Mouse (Mus musculus): ENCODE results near the gene Swsap1.

Gene Swsap1

GRCm38 (mm10) chr9:21955570-21956281 lies at the start of gene Swsap1:
Gene Swsap1 (plus strand): TSS chr9:21955755.
- DNase-seq = peak; percentile 97

DNA sequence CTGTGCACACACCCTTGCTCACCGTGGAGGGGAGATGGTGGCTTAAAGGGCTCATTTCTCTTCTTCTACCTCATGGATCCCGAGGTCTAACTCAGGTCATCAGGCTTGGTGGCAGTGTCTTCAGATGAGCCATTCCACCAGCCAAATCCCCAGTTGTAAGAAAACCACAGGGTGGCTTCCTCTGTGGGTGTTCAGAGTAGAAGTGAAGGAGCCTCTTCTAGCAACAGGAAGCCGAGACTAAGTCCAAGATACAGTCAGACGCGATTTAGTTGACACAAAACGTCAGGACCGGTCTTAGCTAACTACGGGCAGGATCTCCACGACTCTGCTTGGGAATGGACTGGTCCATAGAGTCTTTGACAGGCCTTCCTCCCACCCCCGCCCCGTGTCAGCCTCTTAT lies 47.3 kb upstream of the Swsap1 start:
- no peak for DNase-seq

GRCm38 (mm10) chr9:21909474-21910223 lies 45.9 kb upstream of the Swsap1 start:
- no peak for DNase-seq

DNA sequence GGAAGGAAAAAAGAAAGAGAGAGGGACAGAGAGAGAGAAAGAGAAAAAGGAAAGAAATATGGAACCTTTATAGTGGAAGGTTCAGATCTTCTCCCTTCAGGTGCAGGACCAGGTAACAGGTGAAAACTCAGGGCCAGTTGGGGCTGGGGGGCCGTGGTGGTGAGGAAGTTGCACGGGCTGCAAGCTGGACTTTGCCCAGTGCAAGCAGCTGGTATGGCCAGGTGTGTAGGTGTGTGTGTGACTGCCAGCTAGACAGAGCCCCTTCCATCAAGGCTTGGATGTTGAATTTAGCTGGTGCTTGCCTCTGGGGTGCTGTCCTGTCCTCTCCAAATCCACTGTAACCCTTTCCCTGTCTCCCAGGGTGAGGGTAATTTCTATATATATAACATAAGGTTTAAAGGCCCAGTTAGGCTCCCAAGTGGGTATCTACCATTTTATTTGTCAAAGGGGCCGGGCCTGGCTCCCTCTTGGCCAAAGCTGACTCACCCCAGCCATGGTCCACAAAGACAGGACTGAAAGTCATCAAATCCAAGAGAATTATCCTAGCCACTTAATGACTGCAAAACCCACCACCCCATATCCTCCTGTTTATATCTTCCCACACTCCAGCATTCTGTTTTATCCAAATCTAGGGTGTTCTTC lies 38.6 kb upstream of the Swsap1 start:
- no peak for DNase-seq

- peak; percentile 73 for DNase-seq
Measured at GRCm38 (mm10) chr9:21917493-21918034, 38.0 kb upstream of the Swsap1 start.

DNA sequence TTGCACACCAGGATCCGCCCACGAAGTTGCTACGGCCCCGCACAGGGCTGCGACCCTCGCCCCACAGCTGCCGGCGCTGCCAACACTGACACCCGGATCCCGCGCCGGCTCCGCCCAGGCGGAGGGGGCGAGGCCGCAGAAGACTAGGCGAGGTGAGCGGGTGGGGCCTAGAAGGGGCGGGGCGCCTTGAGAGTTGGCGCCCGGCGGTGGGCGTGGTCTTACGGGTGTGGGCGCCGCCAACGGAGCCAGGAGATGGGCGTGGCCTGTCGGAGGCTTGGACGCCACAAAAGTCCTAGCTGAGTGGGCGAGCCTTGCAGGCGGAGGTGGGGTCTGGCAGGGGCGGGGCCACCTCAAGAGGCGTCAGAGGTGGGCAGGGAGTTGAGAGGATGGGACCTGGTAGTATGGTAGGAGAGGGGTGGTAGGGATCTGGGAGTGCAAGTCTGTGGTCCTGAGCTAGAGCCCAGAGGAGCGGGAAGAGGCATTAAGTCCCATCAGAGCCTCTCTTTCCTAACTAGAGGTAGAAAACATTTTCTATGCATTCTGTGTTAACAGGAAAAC lies 37.4 kb upstream of the Swsap1 start, which contains the start of gene Rab3d:
Rab3d (minus strand) TSS at position 158 of the 558 bp plus-strand sequence.
- DNase-seq = peak; percentile 89

DNA sequence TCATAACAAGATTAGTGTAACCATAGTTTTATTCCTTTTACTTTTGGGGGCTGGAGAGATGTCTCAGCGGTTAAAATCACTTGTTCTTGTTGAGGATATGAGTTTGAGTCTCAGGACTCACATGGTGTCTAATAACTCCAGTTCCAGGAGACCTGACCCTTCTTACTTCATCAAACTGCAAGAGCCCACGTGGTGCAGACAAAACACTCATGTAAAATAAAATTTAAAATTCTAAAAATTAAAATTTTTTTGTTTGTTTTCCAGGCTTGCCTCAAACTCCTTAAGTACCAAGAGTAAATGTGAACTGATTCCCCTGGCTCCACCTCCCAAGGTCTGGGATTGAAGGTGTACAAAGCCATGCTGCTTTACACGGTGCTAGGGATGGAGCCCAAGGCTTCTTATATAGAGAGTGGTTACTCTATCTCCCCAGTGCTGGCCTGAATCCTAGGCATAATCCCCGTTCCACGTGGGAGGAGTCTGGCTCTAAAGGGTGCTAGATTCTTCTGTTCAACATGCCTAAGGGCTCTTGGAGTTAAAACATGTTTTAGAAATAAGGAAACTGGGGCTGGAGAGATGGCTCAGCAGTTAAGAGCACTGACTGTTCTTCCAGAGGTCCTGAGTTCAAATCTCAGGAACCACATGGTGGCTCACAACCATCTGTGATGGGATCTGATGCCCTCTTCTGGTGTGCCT lies 36.7 kb upstream of the Swsap1 start:
- no peak for DNase-seq

- no peak for DNase-seq
Measured at GRCm38 (mm10) chr9:21923036-21923435, 32.5 kb upstream of the Swsap1 start.

DNA sequence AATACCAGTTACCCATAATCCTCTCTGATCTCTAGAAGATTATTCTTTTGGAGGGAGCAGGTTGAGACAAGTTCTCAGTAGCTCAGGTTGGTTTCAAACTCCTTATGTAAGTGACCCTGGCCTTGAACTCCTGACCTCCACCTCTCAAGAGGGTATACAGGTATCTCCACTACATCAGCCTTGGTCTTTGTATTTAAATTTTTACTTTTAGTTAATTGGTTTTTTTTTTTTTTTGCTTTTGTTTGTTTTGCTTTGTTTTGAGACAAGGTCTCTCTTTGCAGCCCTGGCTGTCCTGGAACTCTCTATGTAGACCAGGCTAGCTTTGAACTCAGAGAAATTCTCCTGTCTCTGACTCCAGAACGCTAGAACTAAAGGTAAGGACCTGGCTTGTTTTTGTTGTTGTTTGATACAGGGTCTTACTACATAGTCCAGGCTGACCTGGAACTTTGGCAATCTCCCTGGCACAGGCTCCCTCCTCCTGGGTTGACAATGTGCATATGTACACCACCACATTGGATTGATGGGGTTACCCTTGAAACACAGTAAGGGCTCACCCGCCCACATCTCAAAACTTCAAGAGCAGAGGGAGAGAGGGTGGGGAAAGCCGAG lies 32.0 kb upstream of the Swsap1 start:
- DNase-seq = no peak

DNA sequence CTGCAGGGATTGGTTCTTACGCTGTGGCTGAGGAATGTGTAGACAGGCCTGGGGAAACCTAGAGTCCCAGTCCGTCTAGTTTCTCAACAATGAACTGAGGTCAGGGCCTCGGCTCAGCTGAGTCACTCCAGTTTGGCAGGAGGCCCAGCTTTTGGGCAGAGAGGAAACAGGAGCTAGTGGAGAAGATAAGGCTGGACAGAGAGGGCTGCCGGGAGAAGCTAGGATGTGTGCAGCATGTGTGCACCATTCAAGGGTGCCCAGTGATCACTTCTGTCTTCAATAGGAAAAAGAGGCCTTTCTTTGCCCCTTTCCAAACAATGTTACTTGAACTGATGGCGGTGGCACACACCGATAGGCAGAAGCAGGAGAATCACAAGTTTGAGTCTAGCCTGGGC lies 31.5 kb upstream of the Swsap1 start:
- no peak for DNase-seq

DNA sequence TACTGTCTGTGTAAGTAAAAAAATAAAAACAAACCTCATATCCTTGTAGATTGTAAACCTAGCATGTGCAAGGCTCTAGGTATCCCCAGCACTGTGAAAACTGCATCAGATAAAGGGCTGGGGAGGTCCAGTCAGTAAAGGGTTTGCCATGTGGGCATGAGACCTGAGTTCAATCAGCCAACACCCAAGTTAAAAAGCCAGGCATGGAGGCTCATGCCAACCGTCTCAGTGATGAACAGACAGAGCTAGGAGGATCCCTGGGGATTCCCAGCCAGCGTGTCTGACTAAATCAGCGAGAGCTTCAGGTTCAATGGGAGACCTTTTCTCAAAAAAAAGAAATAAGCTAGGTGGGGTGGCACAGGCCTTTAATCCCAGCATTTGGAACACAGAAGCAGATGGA lies 30.5 kb upstream of the Swsap1 start:
- no peak for DNase-seq

DNA sequence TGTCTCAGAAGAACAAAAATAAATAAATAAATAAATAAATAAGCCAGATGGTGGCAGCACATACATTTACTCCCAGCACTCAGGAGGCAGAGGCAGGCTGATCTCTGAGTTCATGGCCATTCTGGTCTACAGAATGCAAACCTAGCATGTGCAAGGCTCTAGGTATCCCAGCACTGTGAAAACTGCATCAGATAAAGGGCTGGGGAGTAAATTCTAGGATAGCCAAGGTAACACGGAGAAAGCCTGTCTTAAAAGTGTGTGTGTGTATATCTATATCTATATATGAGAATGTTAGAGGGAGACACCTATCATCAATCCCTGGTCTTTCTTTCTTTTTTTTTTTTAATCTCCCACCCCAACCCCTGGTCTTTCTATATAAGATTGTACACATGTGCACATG lies 30.0 kb upstream of the Swsap1 start:
- no peak for DNase-seq

DNA sequence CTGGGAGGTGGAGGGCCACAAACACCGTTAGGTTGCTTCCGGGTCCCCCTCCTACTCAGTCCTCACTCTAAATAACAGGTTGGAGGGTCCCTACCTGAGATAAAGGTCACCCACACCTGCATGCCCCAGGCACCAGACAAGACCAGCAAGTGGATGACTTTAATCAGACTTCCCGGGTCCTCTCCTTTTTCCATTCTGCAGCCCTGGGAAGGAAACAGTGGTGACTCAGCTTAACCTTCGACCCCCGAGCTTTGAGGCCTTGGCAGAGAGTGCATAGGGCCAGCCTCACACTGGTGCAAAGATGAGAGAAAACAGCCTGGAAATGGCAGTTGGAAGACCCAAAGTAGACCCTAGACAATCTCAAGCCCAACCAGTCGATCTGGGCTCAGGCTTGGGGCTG lies 29.4 kb upstream of the Swsap1 start:
- no peak for DNase-seq

DNA sequence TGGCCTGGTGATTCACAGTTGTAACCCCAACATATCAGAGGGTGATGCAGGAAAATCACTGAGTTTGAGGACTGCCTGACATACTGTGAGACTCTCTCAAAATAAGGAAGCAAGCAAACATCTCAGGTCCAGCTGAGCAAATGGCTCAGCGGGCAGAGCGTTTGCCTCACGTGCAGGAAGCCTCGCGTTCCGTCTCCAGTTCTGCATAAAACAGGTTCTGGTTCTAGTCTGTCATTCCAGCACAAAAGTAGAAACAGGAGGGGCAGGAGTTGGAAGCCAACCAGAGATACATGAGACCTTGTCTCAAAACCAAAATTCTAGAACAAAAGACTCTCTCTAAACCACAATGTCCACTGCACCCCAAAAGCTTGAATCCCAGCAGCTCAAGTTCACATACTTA lies 28.8 kb upstream of the Swsap1 start:
- DNase-seq = no peak

DNA sequence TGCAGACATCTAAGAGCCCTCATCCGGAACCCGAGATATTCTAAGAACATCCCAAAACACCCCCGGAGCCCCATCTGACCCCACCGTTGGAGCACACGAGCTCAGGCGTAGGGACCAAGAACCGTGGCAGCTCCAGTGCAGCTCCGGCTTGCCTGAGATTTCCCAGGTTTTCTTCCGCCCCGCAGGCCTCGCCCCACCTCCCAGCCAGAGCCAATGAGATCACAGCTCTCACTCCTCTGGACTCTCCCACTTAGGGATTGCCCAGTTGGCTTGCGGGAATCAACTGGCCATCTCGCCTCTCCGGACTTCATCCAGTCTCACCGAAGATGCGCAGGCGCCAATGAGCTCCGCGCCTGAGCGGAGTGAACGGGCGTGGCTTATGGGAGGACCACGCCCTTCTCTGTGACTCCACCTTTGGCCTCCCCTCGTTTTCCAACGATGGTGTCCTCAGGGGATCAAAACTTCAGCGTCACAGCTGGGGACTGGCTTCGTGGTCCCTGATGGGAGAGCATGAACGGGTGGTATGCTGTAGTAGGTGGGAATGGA lies 28.3 kb upstream of the Swsap1 start, which contains the start of the genes Ccdc159 and Tmem205:
Ccdc159 (plus strand) TSS at position 264 of the 546 bp plus-strand sequence.
Tmem205 (minus strand) TSS at position 349 of the 546 bp plus-strand sequence.
- DNase-seq = peak; percentile 83

DNA sequence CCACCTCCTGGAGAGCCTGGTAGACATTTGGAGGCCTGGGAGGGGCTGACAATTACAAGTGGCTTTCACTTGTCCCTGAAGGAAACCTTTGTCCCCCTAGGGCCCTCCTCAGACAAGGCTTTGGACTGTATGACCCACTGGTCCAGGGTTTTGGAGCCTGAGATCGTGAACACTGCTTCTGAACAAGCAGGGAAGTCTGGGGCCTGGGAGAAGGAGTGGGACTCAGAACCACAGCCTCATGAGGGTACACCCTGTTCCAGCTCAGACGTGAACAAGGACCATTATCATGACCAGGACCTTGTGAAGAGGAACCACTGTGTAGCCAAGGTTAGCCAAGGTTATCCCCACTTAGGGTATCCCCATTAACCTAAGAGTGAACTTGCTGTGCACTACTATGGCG lies 26.3 kb upstream of the Swsap1 start:
- DNase-seq = no peak

- DNase-seq = no peak
Measured at GRCm38 (mm10) chr9:21932006-21932405, 23.5 kb upstream of the Swsap1 start.

DNA sequence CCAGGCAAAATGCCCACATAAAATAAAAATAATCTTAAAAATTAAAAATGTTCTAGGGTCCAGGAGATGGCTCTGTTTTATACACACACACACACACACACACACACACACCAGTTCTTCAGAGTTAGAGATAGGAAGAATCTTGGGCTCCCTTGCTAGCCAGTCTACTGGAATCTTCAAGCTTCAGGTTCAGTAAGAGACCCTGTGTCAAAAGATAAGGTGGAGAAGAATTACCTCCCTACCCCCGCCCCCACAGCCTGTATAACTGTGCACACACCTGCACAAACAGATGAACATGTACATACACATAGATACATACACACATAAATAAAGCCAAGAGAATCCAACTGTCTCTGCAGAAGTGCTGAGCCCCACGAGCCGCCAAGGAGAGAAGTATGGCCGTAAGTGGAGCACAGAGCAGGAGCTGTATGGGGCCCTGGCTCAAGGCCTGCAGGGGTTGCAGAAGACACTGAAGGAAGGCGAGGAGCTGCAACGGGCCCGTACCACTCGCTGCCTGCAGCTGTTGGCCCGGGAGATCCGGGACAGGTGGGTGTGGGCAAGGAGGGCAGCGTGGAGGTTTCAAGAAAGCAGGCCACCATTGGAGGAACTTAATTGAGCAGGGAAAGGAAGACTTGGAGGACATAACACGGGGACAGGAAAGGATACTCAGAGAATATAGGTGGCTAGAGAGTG lies 23.0 kb upstream of the Swsap1 start:
- DNase-seq = no peak

DNA sequence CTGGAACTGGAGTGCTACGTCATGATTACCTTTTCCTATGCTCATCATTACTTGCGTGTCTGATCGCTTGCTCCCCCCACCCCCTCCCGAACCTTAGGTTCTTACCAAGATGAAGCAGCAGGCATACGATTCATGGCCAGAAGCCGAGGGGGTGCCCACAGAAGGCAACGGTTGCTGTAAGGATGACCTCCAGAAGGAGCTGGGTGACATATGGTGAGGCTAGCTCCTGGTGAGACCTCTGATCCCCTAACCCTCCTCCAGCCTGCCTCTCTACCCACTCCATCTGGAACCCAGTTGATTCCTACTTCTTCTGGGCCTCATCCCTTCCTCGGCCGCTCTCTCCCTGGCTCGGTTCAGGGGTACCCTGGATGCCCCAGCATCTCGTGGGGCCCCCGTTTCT lies 21.5 kb upstream of the Swsap1 start:
- DNase-seq = no peak

- DNase-seq = no peak
Measured at GRCm38 (mm10) chr9:21935466-21936131, 20.0 kb upstream of the Swsap1 start.
